Mouse (Mus musculus) erythroblast, embryonic 14.5 days (primary cell): ENCODE data around the gene Ankrd40.

ENCODE experiments used
- GATA1 ChIP-seq: IDR thresholded peaks from 2 replicates; pipeline ENCODE4 v1.6.1; 2012; ENCODE audit warnings: low read length, inconsistent platforms, mixed read lengths
- TAL1 ChIP-seq: IDR thresholded peaks from 3 replicates; pipeline ENCODE4 v1.6.1; 2012; ENCODE audit warnings: low read length, inconsistent platforms, mixed read lengths

GRCm38 (mm10) chr11:94370809-94371208, 43.0 kb downstream of the Ankrd40 start:
- TF ChIP-seq GATA1 (no peak), TAL1 (no peak)
